Mouse (Mus musculus): ENCODE measurements around the gene Smad3. TPM values are rescaled to one million over a fixed set of nuclear protein-coding genes. Genes with fewer than 3 reads are reported as not detected.
A peak's percentile ranks its signal among the peaks of the same experiment; 100 is the strongest.

Smad3 gene
- total and polyA plus RNA-seq, 3 experiments, result 12.4 to 18.4 (median 13.0) TPM

GRCm38 (mm10) chr9:63685352-63685751 lies 72.4 kb downstream of the Smad3 start:
- Histone ChIP-seq H3K79me2 (replicated peaks; ENCODE audit: control insufficient read depth, insufficient read depth, low read length) (no peaks in the 10 kb centered on the region; the same call in 1 of the 2 replicates), H3K9ac (ENCODE audit: low read depth, low read length) (no peak overlapping the region), H3K27me3 (ENCODE audit: control insufficient read depth, insufficient read depth, low read length) (no peaks in the 10 kb centered on the region), H3K4me1 (ENCODE audit: control insufficient read depth, insufficient read depth, low read length) (peaks cover 3% of the 10 kb centered on the region), H3K36me3 (ENCODE audit: control insufficient read depth, insufficient read depth, low read length) (no peaks in the 10 kb centered on the region), H3K4me3 (no peak overlapping the region), H3K27ac (no peak overlapping the region)
- no peak for DNase-seq
- WGBS, result 71% methylated on average over 5 of the region's 5 CpGs
- intact Hi-C loops (cut with DNase I), result no loop called here
- TF ChIP-seq POLR2A (IDR thresholded peaks at IDR 0.05; ENCODE audit: insufficient read depth, low read depth, low read length) (no peak), EP300 (IDR thresholded peaks at IDR 0.05; ENCODE audit: insufficient read depth, low read depth, low read length) (no peak), CTCF (IDR thresholded peaks at IDR 0.05) (no peak)

- Histone ChIP-seq H3K9ac (ENCODE audit: low read depth, low read length) (no peak overlapping the region), H3K36me3 (ENCODE audit: control insufficient read depth, insufficient read depth, low read length) (no peaks in the 10 kb centered on the region), H3K4me1 (ENCODE audit: control insufficient read depth, insufficient read depth, low read length) (peaks cover 3% of the 10 kb centered on the region), H3K79me2 (replicated peaks; ENCODE audit: control insufficient read depth, insufficient read depth, low read length) (no peaks in the 10 kb centered on the region; the same call in 1 of the 2 replicates), H3K27ac (no peak overlapping the region), H3K4me3 (no peak overlapping the region), H3K27me3 (ENCODE audit: control insufficient read depth, insufficient read depth, low read length) (no peaks in the 10 kb centered on the region)
- intact Hi-C loops (cut with DNase I), result no loop called here
- TF ChIP-seq POLR2A (IDR thresholded peaks at IDR 0.05; ENCODE audit: insufficient read depth, low read depth, low read length) (no peak), EP300 (IDR thresholded peaks at IDR 0.05; ENCODE audit: insufficient read depth, low read depth, low read length) (no peak), CTCF (IDR thresholded peaks at IDR 0.05) (no peak)
- WGBS, result 92% methylated on average over 6 of the region's 6 CpGs
- DNase-seq, result no peak
Observed at GRCm38 (mm10) chr9:63684277-63684676, 73.5 kb downstream of the Smad3 start.

DNA sequence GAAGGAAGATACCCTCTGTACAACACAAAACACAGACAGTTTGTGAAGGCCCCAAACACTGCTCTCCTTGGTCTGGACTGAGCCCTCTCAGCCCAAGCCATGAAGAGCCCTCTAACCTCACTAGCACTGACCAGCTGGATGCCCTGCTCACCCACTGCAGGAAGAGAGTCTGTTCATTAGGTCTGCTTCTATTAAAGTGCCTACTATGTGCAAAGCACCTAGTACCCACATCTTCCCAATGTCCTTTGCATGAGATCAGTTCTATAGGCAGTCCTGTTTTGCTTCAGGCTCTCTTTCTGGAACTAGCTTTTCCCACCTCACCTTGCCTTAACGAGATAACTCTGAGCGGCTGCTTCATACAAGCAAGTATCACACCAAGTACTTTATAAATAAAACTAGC lies 74.9 kb downstream of the Smad3 start:
- no peak overlapping the region for H3K4me3 ChIP-seq
- no peak overlapping the region for H3K27ac ChIP-seq
- DNase-seq, result no peak
- TF ChIP-seq CTCF (IDR thresholded peaks at IDR 0.05) (no peak), EP300 (IDR thresholded peaks at IDR 0.05; ENCODE audit: insufficient read depth, low read depth, low read length) (no peak), POLR2A (IDR thresholded peaks at IDR 0.05; ENCODE audit: insufficient read depth, low read depth, low read length) (no peak)
- no peak overlapping the region for H3K9ac ChIP-seq (ENCODE audit: low read depth, low read length)
- H3K27me3 ChIP-seq (ENCODE audit: control insufficient read depth, insufficient read depth, low read length), result no peaks in the 10 kb centered on the region
- WGBS, result 85% methylated on average over 2 of the region's 2 CpGs
- no peaks in the 10 kb centered on the region; the same call in 1 of the 2 replicates for H3K79me2 ChIP-seq (replicated peaks; ENCODE audit: control insufficient read depth, insufficient read depth, low read length)
- no peaks in the 10 kb centered on the region for H3K36me3 ChIP-seq (ENCODE audit: control insufficient read depth, insufficient read depth, low read length)
- peaks cover 4% of the 10 kb centered on the region for H3K4me1 ChIP-seq (ENCODE audit: control insufficient read depth, insufficient read depth, low read length)
- intact Hi-C loops (cut with DNase I), result no loop called here

DNA sequence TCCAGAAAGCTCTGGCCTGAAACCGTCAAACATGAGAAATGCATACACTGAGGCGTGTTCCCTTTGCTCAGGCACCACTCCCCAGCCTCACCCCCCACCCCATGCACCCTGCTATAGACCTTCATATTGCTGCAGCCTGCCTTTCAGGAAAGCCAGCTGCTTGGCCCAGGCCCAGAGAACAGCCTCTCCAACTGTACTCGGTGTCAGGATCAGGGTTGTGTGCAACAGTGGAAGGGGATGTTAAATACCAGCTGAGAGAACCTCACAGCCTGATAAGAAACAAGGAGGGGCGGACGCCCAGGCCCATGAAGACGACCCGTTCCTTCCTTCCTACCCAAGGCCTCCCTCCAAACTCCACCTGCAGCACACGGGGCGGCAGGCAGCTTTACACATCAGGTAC lies 75.5 kb downstream of the Smad3 start:
- no peak for TF ChIP-seq POLR2A (IDR thresholded peaks at IDR 0.05; ENCODE audit: insufficient read depth, low read depth, low read length)
- TF ChIP-seq CTCF (IDR thresholded peaks at IDR 0.05), result no peak
- no peak for TF ChIP-seq EP300 (IDR thresholded peaks at IDR 0.05; ENCODE audit: insufficient read depth, low read depth, low read length)
- H3K36me3 ChIP-seq (ENCODE audit: control insufficient read depth, insufficient read depth, low read length), result no peaks in the 10 kb centered on the region
- no peak overlapping the region for H3K27ac ChIP-seq
- H3K9ac ChIP-seq (ENCODE audit: low read depth, low read length), result no peak overlapping the region
- no peaks in the 10 kb centered on the region for H3K79me2 ChIP-seq (replicated peaks; ENCODE audit: control insufficient read depth, insufficient read depth, low read length)
- H3K4me3 ChIP-seq, result no peak overlapping the region
- DNase-seq, result no peak
- intact Hi-C loops (cut with DNase I), result no loop called here
- no peaks in the 10 kb centered on the region for H3K27me3 ChIP-seq (ENCODE audit: control insufficient read depth, insufficient read depth, low read length)
- H3K4me1 ChIP-seq (ENCODE audit: control insufficient read depth, insufficient read depth, low read length), result peaks cover 3% of the 10 kb centered on the region; the same call in 1 of the 2 replicates
- 57% methylated on average over 9 of the region's 9 CpGs for WGBS

GRCm38 (mm10) chr9:63678076-63678475 lies 79.7 kb downstream of the Smad3 start:
- TF ChIP-seq POLR2A (IDR thresholded peaks at IDR 0.05; ENCODE audit: insufficient read depth, low read depth, low read length) (no peak), EP300 (IDR thresholded peaks at IDR 0.05; ENCODE audit: insufficient read depth, low read depth, low read length) (0 out of 2 replicates have a peak, but pooled peaks have one; percentile 41), CTCF (IDR thresholded peaks at IDR 0.05) (no peak)
- no peak overlapping the region for H3K4me3 ChIP-seq
- no peaks in the 10 kb centered on the region for H3K27me3 ChIP-seq (ENCODE audit: control insufficient read depth, insufficient read depth, low read length)
- peak overlapping the region; percentile 15; the same call in 1 of the 2 replicates for H3K27ac ChIP-seq
- H3K9ac ChIP-seq (ENCODE audit: low read depth, low read length), result no peak overlapping the region
- peaks cover 9% of the 10 kb centered on the region for H3K4me1 ChIP-seq (ENCODE audit: control insufficient read depth, insufficient read depth, low read length)
- intact Hi-C loops (cut with DNase I), result no loop called here
- no peaks in the 10 kb centered on the region for H3K79me2 ChIP-seq (replicated peaks; ENCODE audit: control insufficient read depth, insufficient read depth, low read length)
- WGBS, result 83% methylated on average over 1 of the region's 1 CpGs
- peak in 1 of 2 experiments; percentile 47 for DNase-seq
- H3K36me3 ChIP-seq (ENCODE audit: control insufficient read depth, insufficient read depth, low read length), result no peaks in the 10 kb centered on the region

DNA sequence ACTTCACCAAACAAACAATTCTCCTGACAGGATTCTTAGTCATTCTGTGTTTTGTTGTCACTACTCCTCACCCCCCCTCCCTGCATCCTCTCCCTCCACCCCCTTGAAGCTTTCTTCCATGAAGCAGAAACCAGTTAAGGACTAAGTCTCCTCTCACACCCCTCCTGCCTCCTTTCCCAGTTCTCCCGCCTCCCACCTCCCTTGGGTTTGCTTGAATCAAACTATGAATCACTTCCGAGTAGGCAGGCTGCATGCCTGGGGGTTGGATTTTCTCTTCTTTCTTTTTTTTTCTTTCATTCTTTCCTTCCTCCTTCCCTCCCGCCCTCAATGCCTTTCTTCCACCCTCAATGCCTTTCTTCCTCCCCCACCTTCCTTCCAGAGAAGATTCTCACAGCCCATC lies 80.2 kb downstream of the Smad3 start:
- Histone ChIP-seq H3K36me3 (ENCODE audit: control insufficient read depth, insufficient read depth, low read length) (no peaks in the 10 kb centered on the region), H3K79me2 (replicated peaks; ENCODE audit: control insufficient read depth, insufficient read depth, low read length) (no peaks in the 10 kb centered on the region), H3K27ac (peak overlapping the region; percentile 15; the same call in 1 of the 2 replicates), H3K4me1 (ENCODE audit: control insufficient read depth, insufficient read depth, low read length) (peaks cover 13% of the 10 kb centered on the region), H3K27me3 (ENCODE audit: control insufficient read depth, insufficient read depth, low read length) (no peaks in the 10 kb centered on the region), H3K4me3 (no peak overlapping the region), H3K9ac (ENCODE audit: low read depth, low read length) (no peak overlapping the region)
- no peak for TF ChIP-seq EP300 (IDR thresholded peaks at IDR 0.05; ENCODE audit: insufficient read depth, low read depth, low read length)
- TF ChIP-seq CTCF (IDR thresholded peaks at IDR 0.05), result no peak
- TF ChIP-seq POLR2A (IDR thresholded peaks at IDR 0.05; ENCODE audit: insufficient read depth, low read depth, low read length), result no peak
- 42% methylated on average over 3 of the region's 3 CpGs for WGBS
- DNase-seq, result peak in 1 of 2 experiments; percentile 56
- intact Hi-C loops (cut with DNase I), result no loop called here

Measured in heart, adult 2 months (tissue).